ENCODE assay signal across 8 mouse cellular contexts in the genomic region with DNA sequence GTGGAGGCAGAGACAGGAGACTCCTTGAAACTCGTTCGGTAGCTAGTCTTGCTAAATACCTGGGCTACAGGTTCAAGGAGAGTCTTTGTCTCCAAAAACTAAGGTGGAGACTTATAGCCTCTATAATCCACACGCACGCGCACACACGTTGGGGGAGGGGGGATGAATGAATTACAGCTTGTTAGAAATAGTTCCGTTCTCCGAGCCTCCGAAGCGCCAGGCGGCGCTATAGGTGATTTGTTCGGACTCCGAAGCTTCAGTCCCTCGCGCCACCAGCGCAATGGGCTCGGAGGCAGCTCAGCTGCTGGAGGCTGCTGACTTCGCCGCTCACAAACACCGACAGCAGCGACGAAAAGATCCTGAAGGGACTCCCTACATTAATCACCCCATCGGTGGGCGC. TPM values are rescaled to one million over a fixed set of nuclear protein-coding genes. Genes with fewer than 3 reads are reported as not detected.
DNase-seq lines count a peak whose midpoint lies in the region; ATAC-seq and TF ChIP-seq lines count a peak whose summit lies in the region.

Hddc3 (plus strand) TSS at position 247 of the 400 bp plus-strand sequence.

- ATAC-seq in heart, embryonic 15.5 days (replicated peaks; ENCODE audit: insufficient number of reproducible peaks, insufficient read depth, low FRiP score, low read depth) = no peak; the same call in 1 of the 2 replicates
- ATAC-seq in liver, embryonic 14.5 days (ENCODE audit: insufficient read depth) = peak; percentile 21; the same call in 1 of the 2 replicates
- ATAC-seq in neural tube, embryonic 11.5 days (ENCODE audit: insufficient read depth, low FRiP score, low TSS enrichment) = peak; percentile 39; the same call in 1 of the 2 replicates
- ATAC-seq in stomach, postnatal 0 days (ENCODE audit: low FRiP score, low TSS enrichment) = peak; percentile 62

- peak within 1 kb of the TSS; percentile 83 for H3K4me2 ChIP-seq in heart, embryonic 15.5 days
- peak within 1 kb of the TSS; percentile 83 for H3K4me2 ChIP-seq in liver, embryonic 14.5 days (ENCODE audit: low read depth)
- H3K4me2 ChIP-seq in neural tube, embryonic 11.5 days (ENCODE audit: low read depth) = peak within 1 kb of the TSS; percentile 76
- H3K4me2 ChIP-seq in stomach, postnatal 0 days (replicated peaks; ENCODE audit: low read depth) = peak within 1 kb of the TSS; percentile 81

- H3K4me3 ChIP-seq in forebrain, embryonic 10.5 days = peak within 1 kb of the TSS; percentile 67
- H3K4me3 ChIP-seq in heart, embryonic 15.5 days = peak within 1 kb of the TSS; percentile 58
- H3K4me3 ChIP-seq in liver, embryonic 14.5 days (ENCODE audit: insufficient read depth in 1 of 2, low read depth in 2 of 2, low read length in 2 of 2) = peak within 1 kb of the TSS; percentile 62 to 69
- H3K4me3 ChIP-seq in neural tube, embryonic 11.5 days (ENCODE audit: low read depth, low read length) = peak within 1 kb of the TSS; percentile 47
- H3K4me3 ChIP-seq in stomach, postnatal 0 days (ENCODE audit: low read depth, low read length) = peak within 1 kb of the TSS; percentile 50

- H3K27me3 ChIP-seq in forebrain, embryonic 10.5 days (ENCODE audit: poor library complexity, severe bottlenecking) = peaks cover 15% of the 10 kb centered on the region
- no peaks in the 10 kb centered on the region for H3K27me3 ChIP-seq in heart, embryonic 15.5 days
- H3K27me3 ChIP-seq in liver, embryonic 14.5 days (ENCODE audit: control insufficient read depth, insufficient read depth, low read length) = no peaks in the 10 kb centered on the region
- H3K27me3 ChIP-seq in neural tube, embryonic 11.5 days (ENCODE audit: control insufficient read depth, insufficient read depth, low read length) = no peaks in the 10 kb centered on the region
- no peaks in the 10 kb centered on the region for H3K27me3 ChIP-seq in stomach, postnatal 0 days (ENCODE audit: control insufficient read depth, insufficient read depth, low read length)

- TF ChIP-seq CTCF in liver, embryonic 14.5 days (IDR thresholded peaks at IDR 0.05; ENCODE audit: low read depth) = peak; percentile 87
- peak; percentile 87 for TF ChIP-seq CTCF in stomach, postnatal 0 days (IDR thresholded peaks at IDR 0.05; ENCODE audit: low read depth)

- peaks cover 12% of the 10 kb centered on the region for H3K36me3 ChIP-seq in forebrain, embryonic 10.5 days (replicated peaks)
- H3K36me3 ChIP-seq in heart, embryonic 15.5 days = no peaks in the 10 kb centered on the region
- H3K36me3 ChIP-seq in liver, embryonic 14.5 days (replicated peaks; ENCODE audit: control insufficient read depth, insufficient read depth, low read depth) = no peaks in the 10 kb centered on the region
- no peaks in the 10 kb centered on the region for H3K36me3 ChIP-seq in neural tube, embryonic 11.5 days (ENCODE audit: control insufficient read depth, insufficient read depth, low read length)
- H3K36me3 ChIP-seq in stomach, postnatal 0 days (ENCODE audit: control insufficient read depth, insufficient read depth, low read length) = no peaks in the 10 kb centered on the region

- peaks cover 7% of the 10 kb centered on the region; the same call in 1 of the 2 replicates for H3K9me3 ChIP-seq in forebrain, embryonic 10.5 days
- no peaks in the 10 kb centered on the region for H3K9me3 ChIP-seq in heart, embryonic 15.5 days (replicated peaks)
- H3K9me3 ChIP-seq in liver, embryonic 14.5 days (ENCODE audit: control insufficient read depth, low read length) = no peaks in the 10 kb centered on the region
- no peaks in the 10 kb centered on the region for H3K9me3 ChIP-seq in neural tube, embryonic 11.5 days (ENCODE audit: control insufficient read depth, low read length)
- no peaks in the 10 kb centered on the region for H3K9me3 ChIP-seq in stomach, postnatal 0 days (ENCODE audit: control insufficient read depth, low read length)

- peak within 1 kb of the TSS; percentile 90 for H3K27ac ChIP-seq in forebrain, embryonic 10.5 days
- peak within 1 kb of the TSS; percentile 75 for H3K27ac ChIP-seq in heart, embryonic 15.5 days
- no peak within 1 kb of the TSS; the same call in 1 of the 2 replicates for H3K27ac ChIP-seq in liver, embryonic 14.5 days
- peak within 1 kb of the TSS; percentile 68; the same call in 1 of the 2 replicates for H3K27ac ChIP-seq in neural tube, embryonic 11.5 days (ENCODE audit: low read depth, low read length)
- peak within 1 kb of the TSS; percentile 74; the same call in 1 of the 2 replicates for H3K27ac ChIP-seq in stomach, postnatal 0 days (replicated peaks)

- no peak for TF ChIP-seq EP300 in liver, embryonic 14.5 days (IDR thresholded peaks at IDR 0.05; ENCODE audit: low read depth)
- peak; percentile 69 for TF ChIP-seq EP300 in stomach, postnatal 0 days (optimal IDR thresholded peaks at IDR 0.05)

- peak within 1 kb of the TSS; percentile 72 for H3K9ac ChIP-seq in heart, embryonic 15.5 days
- peak within 1 kb of the TSS; percentile 83 for H3K9ac ChIP-seq in liver, embryonic 14.5 days (replicated peaks)
- peak within 1 kb of the TSS; percentile 77 for H3K9ac ChIP-seq in neural tube, embryonic 11.5 days (ENCODE audit: low read length)
- peak within 1 kb of the TSS; percentile 77 for H3K9ac ChIP-seq in stomach, postnatal 0 days (ENCODE audit: low read length)

- WGBS in forebrain, embryonic 10.5 days = 1% methylated on average over 25 of the region's 25 CpGs
- under 1% methylated on average over 25 of the region's 25 CpGs for WGBS in heart, embryonic 15.5 days
- under 1% methylated on average over 25 of the region's 25 CpGs for WGBS in liver, embryonic 14.5 days (ENCODE audit: insufficient replicate concordance)
- 1% methylated on average over 25 of the region's 25 CpGs for WGBS in neural tube, embryonic 11.5 days
- WGBS in stomach, postnatal 0 days = under 1% methylated on average over 25 of the region's 25 CpGs

- peaks cover 65% of the 10 kb centered on the region for H3K4me1 ChIP-seq in forebrain, embryonic 10.5 days
- H3K4me1 ChIP-seq in heart, embryonic 15.5 days (replicated peaks) = peaks cover 41% of the 10 kb centered on the region
- H3K4me1 ChIP-seq in liver, embryonic 14.5 days (replicated peaks; ENCODE audit: control insufficient read depth in 2 of 2, insufficient read depth in 2 of 2, low read length in 1 of 2) = peaks cover 6 to 39% of the 10 kb centered on the region in 2 experiments; a peak in 3 of 4 replicates
- peaks cover 15% of the 10 kb centered on the region for H3K4me1 ChIP-seq in neural tube, embryonic 11.5 days (ENCODE audit: control insufficient read depth, insufficient read depth, low read length)
- peaks cover 7% of the 10 kb centered on the region; the same call in 1 of the 2 replicates for H3K4me1 ChIP-seq in stomach, postnatal 0 days (replicated peaks; ENCODE audit: control insufficient read depth, insufficient read depth)

- DNase-seq in CD8-positive naive resting alpha-beta T cell, adult 2 months (ENCODE audit: low read depth in 2 of 2, low spot score in 2 of 2) = peak; percentile 89 to 95
- DNase-seq in c-Kit-positive CD71-negative TER-119-negative erythroid progenitor cells, embryonic 14.5 days (ENCODE audit: low read depth) = peak; percentile 97
- peak; percentile 92 for DNase-seq in forebrain, embryonic 10.5 days (ENCODE audit: extremely low spot score, low spot score)
- DNase-seq in kidney, postnatal 25 days = peak; percentile 96 to 98
- DNase-seq in liver, embryonic 14.5 days (ENCODE audit: low read depth in 3 of 3, low spot score in 3 of 3) = peak; percentile 83 to 85 (median 85)
- DNase-seq in neural tube, embryonic 11.5 days (ENCODE audit: low spot score) = peak; percentile 95
- DNase-seq in stomach, postnatal 0 days (ENCODE audit: low spot score) = peak; percentile 96

RNA-seq across cellular contexts. Expression of gene Hddc3, which starts in this region (rescaled TPM):
- 25.2 and 27.9 TPM in 2 replicates for polyA plus RNA-seq in forebrain, embryonic 10.5 days (2016; fragmentation: Nextera tagmentation; extraction: Ambion mirVana)
- 16.1 and 17.4 TPM in 2 replicates for polyA plus RNA-seq in heart, embryonic 15.5 days (2015; fragmentation: Nextera tagmentation; extraction: Ambion mirVana)
- 5.0 and 5.3 TPM in 2 replicates for polyA plus RNA-seq in liver, embryonic 14.5 days (2012; rRNA removed)
- 2.8 and 4.6 TPM in 2 replicates for polyA plus RNA-seq in liver, embryonic 14.5 days (2014; fragmentation: Nextera tagmentation; extraction: Ambion mirVana)
- polyA plus RNA-seq in neural tube, embryonic 11.5 days (2014; fragmentation: Nextera tagmentation; extraction: Ambion mirVana) = 22.1 and 26.3 TPM in 2 replicates
- 8.6 and 10.4 TPM in 2 replicates for polyA plus RNA-seq in stomach, postnatal 0 days (2015; fragmentation: Nextera tagmentation; extraction: Ambion mirVana)
